Mouse (Mus musculus): ENCODE measurements around the gene Dapk1.
"Not testable (repeated sequence)": the region's sequence is repeated elsewhere in the genome, so short reads cannot be mapped to it uniquely, and the experiment has no call there.

The Dapk1 gene

GRCm38 (mm10) chr13:60601436-60602415, at the start of gene Dapk1:
Gene Dapk1, plus strand, starts transcription at chr13:60601947.
- DNase-seq (ENCODE audit: low spot score), result peak; percentile 11

GRCm38 (mm10) chr13:60553326-60553725, 48.4 kb upstream of the Dapk1 start:
- DNase-seq (ENCODE audit: low spot score), result no peak

- no peak for DNase-seq (ENCODE audit: low spot score)
Observed at GRCm38 (mm10) chr13:60556476-60556875, 45.3 kb upstream of the Dapk1 start.

- no peak for DNase-seq (ENCODE audit: low spot score)
Observed at GRCm38 (mm10) chr13:60556911-60557310, 44.8 kb upstream of the Dapk1 start.

GRCm38 (mm10) chr13:60564303-60564702, 37.4 kb upstream of the Dapk1 start:
- DNase-seq (ENCODE audit: low spot score), result no peak

GRCm38 (mm10) chr13:60568934-60569548, 32.7 kb upstream of the Dapk1 start:
- DNase-seq (ENCODE audit: low spot score), result no peak

GRCm38 (mm10) chr13:60569549-60569941, 32.2 kb upstream of the Dapk1 start:
- DNase-seq (ENCODE audit: low spot score), result no peak

GRCm38 (mm10) chr13:60573541-60573940, 28.2 kb upstream of the Dapk1 start:
- DNase-seq (ENCODE audit: low spot score), result no peak

- DNase-seq (ENCODE audit: low spot score), result no peak
Observed at GRCm38 (mm10) chr13:60573971-60574370, 27.8 kb upstream of the Dapk1 start.

GRCm38 (mm10) chr13:60578541-60578940, 23.2 kb upstream of the Dapk1 start:
- no peak for DNase-seq (ENCODE audit: low spot score)

GRCm38 (mm10) chr13:60594866-60595265, 6.9 kb upstream of the Dapk1 start:
- DNase-seq (ENCODE audit: low spot score), result no peak

GRCm38 (mm10) chr13:60595519-60595918, 6.2 kb upstream of the Dapk1 start:
- no peak for DNase-seq (ENCODE audit: low spot score)

GRCm38 (mm10) chr13:60602416-60603251, 887 bp downstream of the Dapk1 start:
- DNase-seq (ENCODE audit: low spot score), result no peak

GRCm38 (mm10) chr13:60603252-60603562, 1.5 kb downstream of the Dapk1 start:
- no peak for DNase-seq (ENCODE audit: low spot score)

- no peak for DNase-seq (ENCODE audit: low spot score)
Observed at GRCm38 (mm10) chr13:60607411-60607810, 5.7 kb downstream of the Dapk1 start.

- no peak for DNase-seq (ENCODE audit: low spot score)
Observed at GRCm38 (mm10) chr13:60608411-60609046, 6.8 kb downstream of the Dapk1 start.

GRCm38 (mm10) chr13:60609234-60609633, 7.5 kb downstream of the Dapk1 start:
- no peak for DNase-seq (ENCODE audit: low spot score)

GRCm38 (mm10) chr13:60610558-60610957, 8.8 kb downstream of the Dapk1 start:
- DNase-seq (ENCODE audit: low spot score), result no peak

GRCm38 (mm10) chr13:60610971-60611370, 9.2 kb downstream of the Dapk1 start:
- DNase-seq (ENCODE audit: low spot score), result not testable (repeated sequence)

GRCm38 (mm10) chr13:60612160-60612559, 10.4 kb downstream of the Dapk1 start:
- DNase-seq (ENCODE audit: low spot score), result no peak

- DNase-seq (ENCODE audit: low spot score), result no peak
Observed at GRCm38 (mm10) chr13:60614154-60614553, 12.4 kb downstream of the Dapk1 start.

GRCm38 (mm10) chr13:60615057-60615650, 13.4 kb downstream of the Dapk1 start:
- no peak for DNase-seq (ENCODE audit: low spot score)

Data from spleen, adult 12 weeks (tissue).